ENCODE assay signal across 10 mouse cellular contexts in genomic region chr19:47458504-47459161, GRCm38 (mm10). TPM values are rescaled to one million over a fixed set of nuclear protein-coding genes. Genes with fewer than 3 reads are reported as not detected.
DNase-seq lines count a peak whose midpoint lies in the region; ATAC-seq lines count a peak whose summit lies in the region.
"Had no signal": no experiment of that assay in that cellular context is flagged by ENCODE, and none has a peak within 500 bp of the region (broad histone marks: within the 10 kb centered on the region; RNA-seq: fewer than 3 reads in every experiment).

No protein-coding gene starts in this region.

- intact Hi-C loops in gastrocnemius, postnatal 36 days (cut with DNase I) = no loop called here
- intact Hi-C loops in left cerebral cortex, postnatal 14 days (cut with DNase I) = no loop called here

- H3K4me1 ChIP-seq in kidney, embryonic 15.5 days = peaks cover 83% of the 10 kb centered on the region

- H3K4me3 ChIP-seq in kidney, embryonic 15.5 days (replicated peaks) = no peak overlapping the region

- no peak for DNase-seq in kidney, adult 8-10 months
- DNase-seq in adipocyte (ENCODE audit: low spot score) = peak; percentile 47
- peak; percentile 46 to 54 for DNase-seq in gastrocnemius, postnatal 36 days
- no peak for DNase-seq in spleen, postnatal 10 days (ENCODE audit: low spot score in 2 of 2)
- DNase-seq in left cerebral cortex, postnatal 14 days (ENCODE audit: low spot score in 2 of 2) = no peak
- DNase-seq: embryo, embryonic 11 days; right cerebral cortex, postnatal 4 days; thymus, postnatal 36 days had no signal

- no peak overlapping the region for H3K9ac ChIP-seq in kidney, embryonic 15.5 days

- H3K4me2 ChIP-seq in kidney, embryonic 15.5 days = no peak overlapping the region

- 31% methylated on average over 17 of the region's 17 CpGs for WGBS in kidney, embryonic 15.5 days

- peak overlapping the region; percentile 51; the same call in 1 of the 2 replicates for H3K27ac ChIP-seq in kidney, embryonic 15.5 days

- no peaks in the 10 kb centered on the region; the same call in 1 of the 2 replicates for H3K36me3 ChIP-seq in kidney, embryonic 15.5 days

- H3K9me3 ChIP-seq in kidney, embryonic 15.5 days (replicated peaks) = no peaks in the 10 kb centered on the region

- H3K27me3 ChIP-seq in kidney, embryonic 15.5 days = no peaks in the 10 kb centered on the region

- no peak for ATAC-seq in kidney, embryonic 15.5 days (replicated peaks; ENCODE audit: low FRiP score)
- peak; percentile 76 for ATAC-seq in megakaryocyte progenitor cell, adult 5-6 weeks (replicated peaks; ENCODE audit: poor library complexity)

RNA-seq across cellular contexts. Expression of gene Sh3pxd2a, which starts 5.6 kb away (rescaled TPM):
- polyA plus RNA-seq in kidney, embryonic 15.5 days (2015; fragmentation: Nextera tagmentation; extraction: Ambion mirVana) = 5.5 and 6.4 TPM in 2 replicates
- 10 to 100 TPM; 35.5 to 36.6 TPM for total RNA-seq in gastrocnemius, postnatal 36 days (2021)
- 1.3 and 1.6 TPM in 2 replicates for total RNA-seq in megakaryocyte progenitor cell, adult 5-6 weeks (2015)
- 1.1 and 1.4 TPM in 2 replicates for total RNA-seq in megakaryocyte progenitor cell, adult 5-6 weeks (2017)
- total RNA-seq in left cerebral cortex, postnatal 14 days (2021) = 10 to 100 TPM; 30.9 TPM

Comparison
In these comparisons a context has a peak if more than half of its experiments do, and no peak if none do; other contexts are left out.
1. DNase-seq: peak in adipocyte (single experiment) and gastrocnemius, postnatal 36 days (2 of 2); none in kidney, adult 8-10 months (0 of 2), spleen, postnatal 10 days (0 of 2) and left cerebral cortex, postnatal 14 days (0 of 2).
2. RNA of gene Sh3pxd2a, which starts 5.6 kb away (total RNA-seq): 35.5 to 36.6 TPM in gastrocnemius, postnatal 36 days and 30.9 TPM in left cerebral cortex, postnatal 14 days; 1.1 to 1.6 TPM in megakaryocyte progenitor cell, adult 5-6 weeks; every median in the first group is over 10 times any median in the second.